Mouse (Mus musculus) hindbrain, postnatal 0 days (tissue): ENCODE measurements around the gene Rnft2. TPM values are rescaled to one million over a fixed set of nuclear protein-coding genes. Genes with fewer than 3 reads are reported as not detected.

Experiments
- ATAC-seq: fragments of 200-750 bp; cut with Nextera tagmentation; 2 replicates; pipeline ENCODE4 v1.8.0; 2017; ENCODE audit warnings: mild to moderate bottlenecking, moderate TSS enrichment, moderate library complexity
- DNase-seq: peaks from one replicate; pipeline ENCODE4 v3.0.0-alpha.2; 2015; ENCODE audit warnings: low spot score
- H3K27ac ChIP-seq: fragments of 300-500 bp; sonication (generic); 2 replicates; pipeline ENCODE4 v1.5.1; 2014; ENCODE audit warnings: mild to moderate bottlenecking
- H3K27me3 ChIP-seq: fragments of 300-500 bp; sonication (generic); 2 replicates; pipeline ENCODE4 v1.6.1; 2014; ENCODE audit warnings: low read length, mixed read lengths; ENCODE audit not compliant: insufficient read depth
- H3K36me3 ChIP-seq: fragments of 300-500 bp; sonication (generic); 2 replicates; pipeline ENCODE4 v1.6.1; 2014; ENCODE audit warnings: low read length, mixed read lengths; ENCODE audit not compliant: insufficient read depth
- H3K4me1 ChIP-seq: fragments of 300-500 bp; sonication (generic); 2 replicates; pipeline ENCODE4 v1.6.1; 2014; ENCODE audit warnings: antibody characterized with exemption, low read length, mixed read lengths; ENCODE audit not compliant: insufficient read depth
- H3K4me2 ChIP-seq: fragments of 300-500 bp; sonication (generic); 2 replicates; pipeline ENCODE4 v1.6.1; 2014; ENCODE audit warnings: low read depth, mild to moderate bottlenecking, low read length, moderate library complexity, mixed read lengths
- H3K4me3 ChIP-seq: fragments of 300-500 bp; sonication (generic); 2 replicates; pipeline ENCODE4 v1.5.1; 2014; ENCODE audit warnings: low read length
- H3K9ac ChIP-seq: fragments of 300-500 bp; sonication (generic); replicated peaks from 2 replicates; pipeline ENCODE4 v1.6.1; 2014; ENCODE audit warnings: mild to moderate bottlenecking, low read length, moderate library complexity, mixed read lengths
- H3K9me3 ChIP-seq: fragments of 300-500 bp; sonication (generic); 2 replicates; pipeline ENCODE4 v1.6.1; 2016; ENCODE audit warnings: low read length, mixed read lengths
- CTCF ChIP-seq: IDR thresholded peaks from 2 replicates; pipeline ENCODE4 v1.5.1; 2016; ENCODE audit warnings: antibody characterized with exemption, control low read depth, low read depth
- WGBS: fragments of 180-500 bp; shearing (Covaris S2); extraction: QIAGEN DNeasy Blood & Tissue Kit; methylation state at CpG from one replicate; pipeline ENCODE4 v1.1.7; 2014; 5-methylcytosine and 5-hydroxymethylcytosine counted together
- polyA plus RNA-seq: library from polyadenylated mRNA; unstranded; fragments of >200 nt; fragmentation: Nextera tagmentation; extraction: Ambion mirVana; gene quantifications from 2 replicates; pipeline ENCODE4 v1.2.1, GENCODE M21; 2015
- total RNA-seq: library from RNA; depleted of rRNA; stranded (reverse); fragments of >200 nt; gene quantifications from 2 replicates; pipeline ENCODE4 v1.2.3, GENCODE M21; 2014

Gene Rnft2
- total and polyA plus RNA-seq, 2 experiments from 2014 or later: 11.3 to 108 TPM

DNA sequence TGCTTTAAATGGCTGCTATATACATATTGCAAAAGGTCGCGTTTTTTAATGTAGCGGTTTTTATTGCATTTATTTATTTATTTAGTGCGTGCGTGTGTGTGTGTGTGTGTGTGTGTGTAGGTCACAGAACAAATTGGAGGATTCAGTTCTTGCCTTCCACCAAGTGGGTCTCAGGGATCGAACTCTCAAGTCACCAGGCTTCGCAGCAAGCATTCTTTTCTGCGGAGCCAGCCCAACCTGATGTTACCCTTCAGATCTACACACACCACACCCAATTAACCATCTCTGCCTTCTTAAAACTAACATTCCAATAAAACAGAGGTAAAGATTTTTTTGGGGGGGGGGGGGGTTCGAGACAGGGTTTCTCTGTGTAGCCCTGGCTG lies 89.4 kb downstream of the Rnft2 start:
- peaks cover 9% of the 10 kb centered on the region for H3K4me1 ChIP-seq
- no peaks in the 10 kb centered on the region for H3K27me3 ChIP-seq
- ATAC-seq (no peak; the same call in 1 of the 2 replicates), DNase-seq (no peak)
- 18% methylated on average over 9 of the region's 9 CpGs for WGBS
- H3K4me3 ChIP-seq: peak overlapping the region; percentile 97
- H3K4me2 ChIP-seq: peak overlapping the region; percentile 80
- TF ChIP-seq CTCF: no peak
- peak overlapping the region; percentile 71; the same call in 1 of the 2 replicates for H3K27ac ChIP-seq
- peak overlapping the region; percentile 90; the same call in 1 of the 2 replicates for H3K9ac ChIP-seq
- no peaks in the 10 kb centered on the region for H3K9me3 ChIP-seq
- no peaks in the 10 kb centered on the region for H3K36me3 ChIP-seq

GRCm38 (mm10) chr5:118154839-118155564 lies 89.9 kb downstream of the Rnft2 start, which contains the start of gene Fbxw8:
Gene Fbxw8, minus strand, starts transcription at chr5:118155464.
- Histone ChIP-seq H3K9me3 (no peaks in the 10 kb centered on the region), H3K36me3 (no peaks in the 10 kb centered on the region), H3K4me2 (peak within 1 kb of the TSS; percentile 80), H3K9ac (peak within 1 kb of the TSS; percentile 90), H3K4me1 (peaks cover 9% of the 10 kb centered on the region), H3K27me3 (no peaks in the 10 kb centered on the region), H3K27ac (peak within 1 kb of the TSS; percentile 71), H3K4me3 (peak within 1 kb of the TSS; percentile 97)
- 1% methylated on average over 67 of the region's 67 CpGs for WGBS
- ATAC-seq: peak; percentile 93
- peak; percentile 96 for DNase-seq
- no peak for TF ChIP-seq CTCF

DNA sequence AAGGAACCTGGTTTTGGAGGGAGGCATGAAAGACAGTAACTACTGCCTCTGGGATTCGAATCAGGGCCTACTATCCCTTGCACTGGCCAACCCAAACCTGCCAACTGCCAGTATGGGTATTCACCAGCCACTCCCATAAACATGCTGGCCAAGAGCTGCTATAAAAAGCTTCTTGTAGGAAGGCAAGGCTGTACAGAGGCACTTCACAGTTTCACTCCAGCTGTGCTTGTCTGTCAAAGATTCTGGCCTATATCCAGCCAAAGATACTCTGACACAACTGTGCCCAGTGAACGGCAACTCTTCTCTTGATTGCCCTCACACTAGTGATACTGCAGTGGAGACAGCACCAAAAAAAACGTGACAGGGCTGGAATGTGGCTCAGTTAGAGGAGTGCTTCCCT lies 95.2 kb downstream of the Rnft2 start:
- WGBS: 71% methylated on average over 3 of the region's 3 CpGs
- Histone ChIP-seq H3K4me2 (no peak overlapping the region), H3K9ac (no peak overlapping the region), H3K4me3 (no peak overlapping the region), H3K36me3 (no peaks in the 10 kb centered on the region), H3K27ac (no peak overlapping the region), H3K9me3 (no peaks in the 10 kb centered on the region), H3K27me3 (no peaks in the 10 kb centered on the region), H3K4me1 (peaks cover 24% of the 10 kb centered on the region)
- no peak for ATAC-seq
- TF ChIP-seq CTCF: no peak
- DNase-seq: no peak

- Histone ChIP-seq H3K27me3 (no peaks in the 10 kb centered on the region), H3K4me3 (no peak overlapping the region), H3K36me3 (peaks cover 2% of the 10 kb centered on the region; the same call in 1 of the 2 replicates), H3K9me3 (no peaks in the 10 kb centered on the region), H3K4me1 (peaks cover 15% of the 10 kb centered on the region; the same call in 1 of the 2 replicates), H3K9ac (no peak overlapping the region), H3K27ac (no peak overlapping the region), H3K4me2 (no peak overlapping the region)
- ATAC-seq (no peak), DNase-seq (no peak)
- no peak for TF ChIP-seq CTCF
- WGBS: 78% methylated on average over 10 of the region's 10 CpGs
Observed at GRCm38 (mm10) chr5:118147264-118147663, 97.7 kb downstream of the Rnft2 start.

DNA sequence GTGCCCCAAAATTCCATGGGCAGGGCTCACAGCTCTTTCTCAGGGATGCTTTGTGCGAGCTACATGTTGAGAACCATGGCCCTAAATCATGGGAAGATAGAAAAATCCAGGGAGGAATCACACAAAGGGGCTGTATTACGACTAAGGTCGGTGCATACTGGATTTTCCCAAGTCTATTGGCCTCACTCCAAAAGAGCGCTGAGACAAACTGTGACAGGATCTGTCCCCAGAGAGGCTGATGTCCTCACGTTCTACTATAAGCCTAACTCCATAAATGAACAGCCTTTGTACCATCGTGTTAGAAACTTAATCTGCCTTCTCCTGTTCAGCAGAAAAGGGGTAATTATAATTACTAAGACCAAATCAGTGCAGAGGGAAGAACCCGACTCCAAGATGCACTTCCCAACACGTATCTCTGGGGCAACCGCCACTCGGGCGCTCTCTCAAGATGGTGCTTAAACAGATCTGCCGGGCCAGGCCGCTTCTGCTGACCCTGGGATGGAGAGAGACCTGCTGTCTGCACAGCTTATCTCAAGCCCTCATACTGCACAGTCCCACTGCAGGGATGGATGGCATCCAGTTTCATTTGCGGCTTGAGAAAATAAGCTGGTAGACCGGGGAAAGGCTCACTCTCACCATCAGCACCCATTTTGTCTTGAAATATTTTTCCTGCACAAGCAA lies 98.8 kb downstream of the Rnft2 start:
- no peak overlapping the region for H3K4me3 ChIP-seq
- H3K36me3 ChIP-seq: peaks cover 14% of the 10 kb centered on the region
- DNase-seq: peak; percentile 74
- H3K4me1 ChIP-seq: peaks cover 15% of the 10 kb centered on the region; the same call in 1 of the 2 replicates
- peak overlapping the region; percentile 55; the same call in 1 of the 2 replicates for H3K27ac ChIP-seq
- ATAC-seq: peak; percentile 63
- 0 out of 2 replicates have a peak overlapping the region, but pooled peaks have one; percentile 3 for H3K9ac ChIP-seq
- 42% methylated on average over 15 of the region's 15 CpGs for WGBS
- no peak for TF ChIP-seq CTCF
- 0 out of 2 replicates have a peak overlapping the region, but pooled peaks have one; percentile 10 for H3K4me2 ChIP-seq
- no peaks in the 10 kb centered on the region for H3K9me3 ChIP-seq
- no peaks in the 10 kb centered on the region for H3K27me3 ChIP-seq

GRCm38 (mm10) chr5:118145458-118145857 lies 99.5 kb downstream of the Rnft2 start:
- ATAC-seq (no peak), DNase-seq (no peak)
- no peak overlapping the region for H3K4me3 ChIP-seq
- H3K36me3 ChIP-seq: peaks cover 20% of the 10 kb centered on the region
- 0 out of 2 replicates have a peak overlapping the region, but pooled peaks have one; percentile 3 for H3K9ac ChIP-seq
- no peaks in the 10 kb centered on the region for H3K9me3 ChIP-seq
- H3K27ac ChIP-seq: peak overlapping the region; percentile 55; the same call in 1 of the 2 replicates
- WGBS: 68% methylated on average over 3 of the region's 3 CpGs
- TF ChIP-seq CTCF: no peak
- peaks cover 15% of the 10 kb centered on the region; the same call in 1 of the 2 replicates for H3K4me1 ChIP-seq
- no peaks in the 10 kb centered on the region for H3K27me3 ChIP-seq
- no peak overlapping the region for H3K4me2 ChIP-seq
